Mouse (Mus musculus) kidney, adult 11 months (tissue): ENCODE measurements at regions not wholly inside any gene's neighbourhood (a gene's known extent, or its start where the extent isn't known, plus 50 kb on each side); places are given as distances from the start of the nearest gene placed in this dataset.
"Not testable (repeated sequence)": the region's sequence is repeated elsewhere in the genome, so short reads cannot be mapped to it uniquely, and the experiment has no call there.

Source experiments
- DNase-seq: peaks from one replicate; pipeline ENCODE4 v3.0.0; 2022

- peak; percentile 5 for DNase-seq
Observed at GRCm38 (mm10) chr12:15653357-15653763, 163.4 kb downstream of the Trib2 start.

- DNase-seq, result no peak
Observed at GRCm38 (mm10) chr12:15651293-15651692, 165.4 kb downstream of the Trib2 start.

DNA sequence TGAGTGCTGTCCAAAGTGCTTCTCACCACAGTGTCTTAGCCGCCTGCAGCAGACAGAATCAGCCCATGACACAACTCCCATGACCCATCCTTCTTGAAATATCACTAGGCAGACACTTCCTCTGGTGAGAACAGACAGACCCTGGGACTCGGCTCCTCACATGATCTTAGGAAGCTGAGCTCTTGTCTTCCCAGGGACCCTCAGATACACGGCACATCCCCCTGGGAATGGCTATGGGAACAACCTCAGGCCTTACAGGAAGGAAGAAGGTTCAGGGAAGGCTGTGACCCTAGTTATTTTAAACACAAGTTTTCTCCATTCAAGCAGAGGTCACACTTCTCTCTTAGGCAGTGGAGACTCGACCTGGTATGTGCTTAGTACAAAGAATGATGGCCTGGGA, 166.8 kb downstream of the Trib2 start:
- DNase-seq, result no peak

DNA sequence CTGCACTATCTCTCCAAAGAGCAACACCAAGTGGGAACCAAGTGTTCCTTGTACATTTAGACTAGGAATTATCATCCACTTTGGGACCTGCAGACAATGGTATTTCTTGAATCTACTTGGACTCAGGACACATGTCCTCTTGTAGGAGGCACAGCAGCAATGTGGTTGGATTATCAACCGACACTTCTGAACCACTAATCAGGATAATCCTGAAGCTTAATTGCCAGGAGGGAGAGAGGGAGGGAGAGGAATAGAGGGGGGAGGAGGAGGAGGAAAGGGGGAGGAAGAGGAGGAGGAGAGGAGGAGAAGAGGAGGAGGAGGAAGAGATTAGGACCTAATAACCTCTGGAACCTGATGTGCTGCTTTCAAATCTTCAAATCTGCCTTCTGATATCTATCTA, 167.5 kb downstream of the Trib2 start:
- no peak for DNase-seq

- no peak for DNase-seq
Observed at GRCm38 (mm10) chr12:15644074-15644672, 172.5 kb downstream of the Trib2 start.

- DNase-seq, result no peak
Observed at GRCm38 (mm10) chr12:15643669-15644068, 173.1 kb downstream of the Trib2 start.

- no peak for DNase-seq
Observed at GRCm38 (mm10) chr12:15640320-15640719, 176.4 kb downstream of the Trib2 start.

- DNase-seq, result no peak
Observed at GRCm38 (mm10) chr12:15629971-15630370, 186.8 kb downstream of the Trib2 start.

DNA sequence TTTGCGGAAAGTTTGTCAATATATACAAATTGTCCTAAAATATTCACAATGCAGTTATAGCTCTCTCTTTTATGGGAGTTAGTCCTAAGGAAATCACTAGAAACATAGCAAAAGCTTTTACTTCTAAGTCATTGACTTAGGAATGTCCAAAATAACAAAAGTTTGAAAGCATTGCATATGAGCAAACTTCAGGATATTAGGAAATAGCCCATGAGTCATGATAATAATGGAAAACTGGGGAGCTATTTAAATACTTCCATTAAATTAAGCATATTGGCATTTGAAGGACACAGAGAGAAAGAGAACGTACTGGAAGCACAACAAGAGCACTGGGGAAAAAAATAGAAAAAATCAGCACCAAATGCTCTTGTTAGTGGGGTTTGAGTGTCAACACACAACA, 197.2 kb downstream of the Trib2 start:
- DNase-seq, result no peak

DNA sequence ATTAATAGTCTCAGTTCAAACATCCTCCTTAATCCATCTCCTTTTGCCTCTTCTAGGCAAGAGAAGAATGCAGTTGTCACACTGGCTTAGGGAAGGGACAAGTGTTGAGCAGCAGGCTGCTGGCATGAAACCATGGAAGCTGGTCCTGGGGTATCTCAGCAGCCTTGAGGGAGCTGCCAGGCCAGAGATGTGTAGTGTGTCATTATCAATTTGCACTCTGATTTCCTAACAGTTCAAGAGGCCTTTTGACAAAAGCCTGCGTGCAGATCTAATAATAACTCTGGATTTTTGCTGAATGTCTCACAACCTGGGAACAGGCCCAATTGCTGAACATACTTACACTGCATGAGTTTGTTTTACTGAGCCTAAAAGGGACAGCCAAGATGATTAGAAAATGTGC, 199.4 kb downstream of the Trib2 start:
- DNase-seq, result peak; percentile 8

DNA sequence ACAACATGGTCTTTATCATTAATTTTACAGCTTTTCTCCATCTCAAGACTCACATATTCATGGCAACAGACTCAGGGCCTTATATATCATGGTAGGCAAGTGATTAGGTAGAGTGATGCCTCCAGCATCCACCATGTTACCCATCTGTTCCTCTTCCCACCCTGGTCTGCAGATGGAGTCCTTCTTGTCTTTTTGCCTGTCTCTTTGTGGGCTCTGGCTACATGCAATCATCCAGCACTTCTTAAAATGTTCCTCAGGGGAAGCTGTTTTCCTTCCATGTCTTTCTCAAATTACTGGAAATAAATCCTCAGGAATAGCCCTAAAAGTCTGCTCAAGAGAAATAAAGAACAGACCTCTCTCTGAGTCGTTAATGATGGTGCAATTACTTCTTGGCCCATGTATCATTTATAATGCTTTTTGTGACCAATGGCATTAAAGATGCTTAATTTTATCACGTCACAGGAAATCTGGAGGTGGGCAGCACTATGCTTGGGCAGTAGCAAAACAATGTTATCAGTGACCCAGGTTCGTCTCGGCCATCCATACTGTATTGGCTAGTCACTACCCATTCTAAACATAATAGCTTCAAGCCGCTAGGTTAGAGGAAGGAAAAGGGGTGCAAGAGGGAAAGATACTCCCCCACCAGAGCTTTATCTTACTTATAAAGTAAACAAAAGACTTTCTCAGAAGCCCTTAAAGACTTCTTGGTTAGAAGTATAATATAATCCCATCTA, 204.7 kb downstream of the Trib2 start:
- DNase-seq, result no peak

DNA sequence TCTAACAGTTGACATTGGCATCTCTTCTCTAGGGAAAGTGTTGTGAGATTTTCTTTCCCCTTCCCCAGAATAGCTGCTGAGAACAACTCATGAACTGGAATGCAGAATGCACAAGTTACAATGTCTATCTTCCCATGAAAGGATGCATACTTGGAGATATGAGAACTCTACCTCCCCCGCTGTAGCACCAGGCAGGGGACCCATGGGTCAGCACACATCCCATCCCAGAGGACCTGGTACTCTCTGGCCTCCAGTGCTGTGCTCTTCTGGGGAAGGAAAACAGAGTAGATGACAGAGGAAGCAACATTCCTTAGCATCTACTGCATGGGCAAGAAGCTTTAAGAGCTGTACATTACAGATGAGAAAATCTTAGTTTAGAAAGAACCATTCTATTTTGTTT, 209.6 kb downstream of the Trib2 start:
- no peak for DNase-seq

DNA sequence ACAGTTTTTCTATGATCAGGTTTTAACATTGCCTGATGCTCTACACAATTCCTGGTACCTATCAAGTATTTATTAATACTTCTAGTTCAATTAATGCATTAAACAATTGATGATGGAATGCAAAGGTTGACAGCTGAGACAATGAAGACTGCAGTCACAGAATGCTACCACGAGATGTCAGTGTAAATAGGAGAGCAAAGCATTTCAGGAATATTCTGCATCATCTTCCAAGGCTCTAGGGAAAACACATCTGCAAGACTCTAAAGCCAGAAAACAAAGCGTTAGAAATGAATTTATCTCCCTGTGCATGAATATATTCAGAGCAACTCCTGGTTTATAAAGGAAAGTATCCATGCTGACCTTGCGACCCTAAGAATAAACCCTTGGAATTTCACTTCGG, 210.6 kb downstream of the Trib2 start:
- no peak for DNase-seq

DNA sequence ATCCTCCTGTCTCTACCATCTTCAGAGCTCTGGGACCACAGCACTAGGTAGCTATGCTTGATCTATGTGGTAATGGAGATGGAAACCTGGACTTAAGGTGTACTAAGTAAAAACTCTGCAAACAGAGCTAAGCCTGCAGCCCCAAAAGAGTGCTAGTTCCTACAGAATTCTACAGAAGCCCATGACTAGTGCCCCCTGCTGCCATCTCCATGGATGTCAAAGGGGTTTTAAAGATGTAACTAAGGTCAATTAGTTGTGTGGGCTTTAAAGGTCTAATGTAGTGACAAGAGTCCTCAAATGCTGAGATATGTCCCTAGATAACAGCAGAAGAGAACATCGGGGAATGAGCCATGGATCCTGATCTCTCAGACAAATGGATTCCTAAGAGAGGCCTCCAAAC, 212.1 kb downstream of the Trib2 start:
- DNase-seq, result no peak

DNA sequence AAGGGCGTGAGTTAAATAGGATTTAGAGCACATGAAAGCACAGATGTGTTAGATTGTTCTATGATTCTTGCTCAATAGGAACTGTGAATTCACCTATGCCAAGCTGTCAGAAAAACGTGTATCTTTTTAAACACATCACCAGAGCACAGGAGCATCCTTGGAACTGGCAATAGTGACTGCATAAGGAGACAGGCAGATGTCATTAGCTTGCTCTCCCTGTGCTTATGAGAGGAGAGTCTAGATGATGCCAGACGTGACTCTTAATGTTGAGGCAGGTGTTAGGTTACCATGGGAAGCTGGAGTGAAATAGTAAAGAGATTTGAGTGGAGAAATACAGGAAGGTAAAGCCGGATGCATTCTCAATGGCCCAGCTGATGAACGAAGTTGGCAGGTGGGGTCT, 212.8 kb downstream of the Trib2 start:
- no peak for DNase-seq

- no peak for DNase-seq
Observed at GRCm38 (mm10) chr12:15603319-15603718, 213.4 kb downstream of the Trib2 start.

DNA sequence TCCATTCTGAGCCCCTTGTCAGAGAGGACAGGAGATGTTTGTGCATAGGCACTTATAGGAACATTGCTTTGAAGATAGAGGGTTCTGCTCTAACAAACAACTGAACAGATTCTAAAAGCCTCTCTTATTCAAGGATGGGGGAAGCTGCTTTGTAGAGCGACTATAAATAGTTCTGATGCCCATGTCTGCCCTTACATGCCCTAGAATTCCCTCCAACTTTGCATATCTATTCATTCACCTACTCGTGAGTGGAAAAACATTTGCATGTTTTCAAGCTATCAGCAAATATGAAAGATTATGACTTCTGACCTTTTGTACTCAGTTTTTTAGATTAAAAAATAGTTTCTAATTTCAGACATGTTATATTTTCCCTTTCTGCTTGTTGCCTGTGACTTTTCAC, 222.0 kb downstream of the Trib2 start:
- DNase-seq, result no peak

GRCm38 (mm10) chr12:15587864-15588263, 228.9 kb downstream of the Trib2 start:
- DNase-seq, result not testable (repeated sequence)

GRCm38 (mm10) chr12:15586706-15587442, 229.8 kb downstream of the Trib2 start:
- no peak for DNase-seq

GRCm38 (mm10) chr12:15585845-15586244, 230.9 kb downstream of the Trib2 start:
- no peak for DNase-seq

- DNase-seq, result no peak
Observed at GRCm38 (mm10) chr12:15584721-15585120, 232.0 kb downstream of the Trib2 start.

- no peak for DNase-seq
Observed at GRCm38 (mm10) chr12:15566785-15567109, 250.0 kb downstream of the Trib2 start.

- no peak for DNase-seq
Observed at GRCm38 (mm10) chr12:15565941-15566784, 250.6 kb downstream of the Trib2 start.
